Mouse (Mus musculus) olfactory bulb, adult 2 months (tissue): ENCODE data around the gene Intu.

Experiments
- CTCF ChIP-seq: fragments of 200-500 bp; IDR thresholded peaks from 2 replicates; pipeline ENCODE4 v1.5.1; 2012; ENCODE audit warnings: low read depth, mild to moderate bottlenecking, low read length, moderate library complexity; ENCODE audit not compliant: insufficient read depth
- POLR2A ChIP-seq: fragments of 200-500 bp; IDR thresholded peaks from 2 replicates; pipeline ENCODE4 v1.6.1; 2012; ENCODE audit warnings: mild to moderate bottlenecking, low read depth, low read length, moderate library complexity; ENCODE audit not compliant: insufficient read depth

GRCm38 (mm10) chr3:40530845-40531244, 241 bp upstream of the Intu start:
- TF ChIP-seq POLR2A, result no peak
- no peak for TF ChIP-seq CTCF
